Mouse (Mus musculus) cerebellum, postnatal 36 days (tissue): ENCODE results near the gene Tom1l2.

Experiments used
- DNase-seq, 2 experiments: peaks; one replicate each; pipeline ENCODE4 v3.0.0; 2021 to 2022; ENCODE audit warnings: mixed read lengths in 2 of 2

Gene Tom1l2

GRCm38 (mm10) chr11:60228525-60228924 lies 124.2 kb downstream of the Tom1l2 start:
- DNase-seq = no peak

- DNase-seq = no peak
Measured at GRCm38 (mm10) chr11:60225874-60226273, 126.8 kb downstream of the Tom1l2 start.

DNA sequence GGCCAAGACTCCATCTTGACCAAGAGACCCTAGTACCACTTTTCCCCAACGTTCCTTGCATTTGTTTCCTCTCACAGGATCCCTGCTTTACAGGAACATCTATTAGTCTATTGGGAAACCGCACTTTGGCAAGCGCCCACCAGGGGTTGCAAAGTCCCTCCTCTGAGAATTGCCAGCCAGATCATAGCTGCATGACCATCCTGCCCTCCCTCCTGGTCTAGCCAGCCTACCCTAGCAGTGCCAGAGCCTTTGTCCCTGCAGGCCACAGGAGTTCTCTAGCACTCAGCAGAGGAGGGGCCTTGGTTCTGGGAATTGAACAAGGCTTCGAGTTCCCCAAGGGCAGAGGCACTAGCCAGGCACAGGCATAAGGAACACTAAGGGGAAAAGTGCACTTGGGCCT lies 128.0 kb downstream of the Tom1l2 start:
- DNase-seq = no peak

GRCm38 (mm10) chr11:60222469-60223236 lies 130.1 kb downstream of the Tom1l2 start, which contains the start of gene Srebf1:
Gene Srebf1 (minus strand): TSS chr11:60222581.
- peak; percentile 49 to 61 for DNase-seq

DNA sequence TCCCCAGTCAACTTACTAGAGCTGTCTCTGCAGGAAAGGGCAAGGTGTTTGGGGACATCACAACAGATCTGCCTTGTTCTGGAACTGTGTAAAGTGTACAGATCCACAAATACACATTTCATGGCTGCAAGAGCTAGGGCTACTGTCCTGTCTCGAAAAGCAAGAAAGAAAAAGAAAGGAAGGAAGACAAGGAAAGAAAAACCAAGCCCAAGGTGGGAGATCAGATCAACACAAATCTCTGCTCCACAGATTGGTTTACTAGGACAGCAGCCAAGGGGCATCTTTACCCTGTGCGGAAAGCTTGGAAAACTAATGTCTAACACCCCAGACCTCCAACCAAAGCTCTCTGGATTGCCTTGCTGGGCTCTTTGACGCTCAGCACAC lies 130.6 kb downstream of the Tom1l2 start:
- DNase-seq = no peak

- no peak for DNase-seq
Measured at GRCm38 (mm10) chr11:60221425-60221824, 131.3 kb downstream of the Tom1l2 start.

DNA sequence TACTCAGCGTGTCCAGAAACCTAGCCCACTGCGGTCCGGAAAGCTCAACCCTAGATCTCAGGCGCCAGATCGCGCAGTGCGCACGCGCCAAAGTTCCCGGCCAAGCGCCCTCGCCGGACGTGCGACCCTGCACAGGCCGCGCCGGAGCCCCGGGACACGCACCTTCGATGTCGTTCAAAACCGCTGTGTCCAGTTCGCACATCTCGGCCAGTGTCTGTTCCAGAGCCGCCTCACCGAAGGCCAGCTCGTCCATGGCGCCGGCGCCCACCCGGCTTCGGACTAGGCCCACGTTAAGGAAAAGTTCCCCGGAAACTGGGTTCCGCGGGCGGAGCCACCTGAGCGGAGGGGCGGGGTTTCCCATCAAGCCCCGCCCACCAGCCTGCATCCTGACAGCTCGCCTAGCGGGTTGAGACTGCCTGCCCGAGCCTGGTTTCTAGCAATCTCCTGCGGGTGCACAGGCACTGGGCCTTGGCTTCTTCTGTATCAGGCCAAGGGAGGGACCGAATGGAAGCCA lies 132.4 kb downstream of the Tom1l2 start:
- DNase-seq = peak; percentile 75 to 78

- no peak for DNase-seq
Measured at GRCm38 (mm10) chr11:60219609-60220008, 133.1 kb downstream of the Tom1l2 start.

DNA sequence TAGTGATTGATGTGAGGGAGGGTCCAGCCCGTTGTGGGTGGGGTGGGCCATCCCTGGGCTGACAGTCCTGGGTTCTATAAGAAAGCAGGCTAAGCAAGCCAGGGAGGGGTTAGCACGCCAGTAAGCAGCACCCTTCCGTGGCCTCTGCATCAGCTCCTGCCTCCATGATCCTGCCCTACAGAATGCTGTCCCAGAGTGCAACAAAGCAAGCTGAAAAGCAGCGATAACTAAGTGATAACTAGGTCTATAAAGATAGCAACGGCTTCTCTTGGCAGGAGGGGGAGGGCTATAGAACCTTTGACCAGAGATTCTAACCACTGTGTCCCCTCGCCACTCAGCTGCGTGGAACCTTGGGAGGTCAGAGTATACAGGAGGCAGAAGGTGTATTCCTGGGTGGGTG lies 135.2 kb downstream of the Tom1l2 start:
- DNase-seq = no peak

DNA sequence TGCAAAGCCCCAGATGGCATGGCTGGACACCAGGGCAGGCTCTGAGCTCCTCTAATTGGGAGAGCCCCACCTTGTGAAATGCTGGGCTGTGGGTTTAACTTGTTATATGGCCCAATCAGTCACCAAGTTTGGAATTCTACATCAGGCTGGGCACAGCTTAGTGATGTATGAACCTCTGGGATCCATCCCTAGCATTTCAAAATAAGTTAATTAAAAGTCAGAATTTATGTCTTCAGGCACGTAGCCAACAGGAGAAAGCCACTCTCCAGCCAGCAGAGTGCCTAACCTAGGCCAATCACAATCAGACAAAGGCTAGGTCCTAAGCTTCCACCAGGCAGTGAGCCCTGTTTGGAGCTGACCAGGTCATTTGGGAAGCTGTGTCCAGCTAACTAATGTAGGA lies 136.0 kb downstream of the Tom1l2 start:
- DNase-seq = no peak

GRCm38 (mm10) chr11:60213266-60213665 lies 139.4 kb downstream of the Tom1l2 start:
- no peak for DNase-seq

DNA sequence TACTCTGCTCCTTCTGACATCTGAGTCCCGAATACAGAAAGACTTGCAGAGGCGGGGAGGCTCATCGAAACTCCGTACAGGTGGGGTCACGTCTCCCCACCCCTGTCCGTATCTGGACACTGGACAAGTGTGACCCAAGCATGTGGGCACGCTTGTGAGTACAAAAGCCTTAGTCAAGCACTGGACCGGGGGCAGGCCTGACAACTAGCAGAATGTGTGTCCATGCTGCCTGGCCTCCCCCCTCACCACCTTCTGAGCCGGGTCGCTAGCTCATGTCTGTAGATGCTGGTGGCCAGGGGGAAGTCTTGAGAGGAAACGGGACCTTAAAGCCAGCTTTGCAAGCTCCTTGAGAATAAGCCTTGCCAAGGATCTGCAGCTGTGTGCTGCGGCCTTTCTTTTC lies 140.9 kb downstream of the Tom1l2 start:
- no peak for DNase-seq

- DNase-seq = no peak
Measured at GRCm38 (mm10) chr11:60211152-60211551, 141.6 kb downstream of the Tom1l2 start.

DNA sequence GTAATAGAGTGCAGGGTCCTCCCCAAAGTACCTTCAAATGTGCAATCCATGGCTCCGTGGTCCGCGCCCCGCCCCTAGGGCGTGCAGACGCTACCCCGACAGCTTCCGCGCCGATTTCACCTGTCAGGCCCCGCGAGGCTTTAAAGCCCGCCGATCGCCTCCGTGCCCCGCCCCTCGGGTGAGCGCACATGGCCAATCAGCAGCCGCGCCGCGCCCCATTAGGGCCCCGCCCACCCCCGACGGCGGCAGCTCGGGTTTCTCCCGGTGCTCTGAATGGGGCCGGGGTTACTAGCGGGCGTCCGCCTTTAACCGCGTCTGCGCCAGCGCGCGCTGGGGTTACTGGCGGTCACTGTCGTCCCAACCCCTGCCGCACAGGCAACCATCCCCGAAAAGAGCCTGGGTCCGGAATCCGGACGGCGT lies 142.4 kb downstream of the Tom1l2 start:
- peak; percentile 67 to 82 for DNase-seq

GRCm38 (mm10) chr11:60209933-60210249 lies 142.8 kb downstream of the Tom1l2 start:
- DNase-seq = no peak

- peak; percentile 81 to 90 for DNase-seq
Measured at GRCm38 (mm10) chr11:60209217-60209932, 143.3 kb downstream of the Tom1l2 start.

DNA sequence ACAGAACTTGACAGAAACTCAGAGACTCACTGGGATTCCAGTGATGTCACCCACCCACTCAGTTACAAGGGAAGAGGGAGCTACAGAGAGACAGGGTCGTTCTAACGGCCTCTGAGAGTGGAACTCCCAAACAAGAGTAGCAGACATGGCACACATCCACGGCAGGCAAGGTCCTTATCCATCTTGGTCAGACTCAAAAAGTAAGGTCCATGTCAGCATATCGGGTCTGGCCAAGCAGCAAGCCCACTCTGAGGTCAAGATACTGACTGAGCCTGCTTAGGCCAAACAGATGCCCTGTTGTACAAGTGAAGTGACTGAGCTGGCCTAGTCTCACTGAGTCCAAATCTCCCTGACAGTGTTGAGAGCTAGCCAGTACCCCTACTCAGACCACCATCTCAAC lies 144.0 kb downstream of the Tom1l2 start:
- no peak for DNase-seq

GRCm38 (mm10) chr11:60208201-60208600 lies 144.5 kb downstream of the Tom1l2 start:
- DNase-seq = no peak

DNA sequence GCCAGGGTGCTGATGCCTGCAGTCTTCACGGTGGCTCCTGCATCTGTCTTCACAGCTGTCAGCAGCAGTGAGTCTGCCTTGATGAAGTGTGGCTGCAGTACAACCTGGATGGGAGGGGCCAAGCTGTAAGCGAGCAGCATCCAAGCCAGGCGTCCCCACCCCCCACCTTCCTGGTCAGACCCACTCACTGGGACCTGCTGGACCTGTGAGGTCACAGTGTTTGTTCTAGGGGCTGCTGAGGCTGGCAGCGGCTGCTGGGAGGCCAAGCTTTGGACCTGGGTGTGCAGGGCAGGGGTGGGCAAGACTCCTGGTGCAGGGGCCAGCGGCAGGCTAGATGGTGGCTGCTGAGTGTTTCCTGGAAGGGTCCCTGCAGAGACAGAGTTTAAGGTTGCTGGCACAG lies 146.5 kb downstream of the Tom1l2 start:
- no peak for DNase-seq

- no peak for DNase-seq
Measured at GRCm38 (mm10) chr11:60205026-60205425, 147.7 kb downstream of the Tom1l2 start.

DNA sequence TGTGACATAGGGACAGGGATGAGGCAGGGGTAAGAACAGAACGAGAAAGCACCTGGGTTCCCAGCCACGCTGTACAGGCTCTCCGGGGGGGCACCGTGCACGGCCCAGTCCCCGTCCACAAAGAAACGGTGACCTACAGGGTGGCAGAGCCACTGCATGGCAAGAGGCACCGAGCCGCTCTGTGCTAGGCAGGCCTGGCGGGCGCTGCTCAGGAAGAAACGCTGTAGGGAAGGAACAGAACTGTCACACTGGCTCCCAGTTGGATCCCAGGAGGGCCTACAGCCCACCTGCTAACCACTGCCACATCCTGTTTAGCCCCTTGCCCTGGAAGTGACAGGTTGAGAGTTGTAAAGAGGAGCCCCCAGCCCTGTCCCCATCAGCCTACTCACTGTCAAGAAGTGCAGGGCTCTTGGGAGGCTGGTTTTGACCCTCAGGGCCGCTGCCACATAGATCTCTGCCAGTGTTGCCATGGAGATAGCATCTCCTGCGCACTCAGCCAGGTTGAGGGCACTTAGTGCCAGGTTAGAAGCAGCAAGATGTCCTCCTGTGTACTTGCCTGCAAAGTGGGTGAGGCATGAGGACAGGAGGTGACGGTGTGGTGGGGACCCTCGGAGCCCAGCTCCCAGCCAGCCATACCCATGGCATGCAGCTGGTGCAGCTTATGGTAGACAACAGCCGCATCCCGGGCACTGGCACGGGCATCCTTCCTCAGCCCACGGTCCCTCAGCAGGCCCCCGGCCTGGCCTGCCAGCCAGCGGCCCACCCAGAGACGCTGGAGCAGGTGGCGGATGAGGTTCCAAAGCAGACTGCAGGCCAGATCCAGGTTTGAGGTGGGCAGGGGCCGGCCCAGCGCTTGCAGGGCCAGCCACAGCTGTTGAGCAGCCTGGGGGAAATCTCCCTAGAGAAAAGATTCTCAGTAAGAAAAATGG lies 149.7 kb downstream of the Tom1l2 start:
- DNase-seq = peak; percentile 57

DNA sequence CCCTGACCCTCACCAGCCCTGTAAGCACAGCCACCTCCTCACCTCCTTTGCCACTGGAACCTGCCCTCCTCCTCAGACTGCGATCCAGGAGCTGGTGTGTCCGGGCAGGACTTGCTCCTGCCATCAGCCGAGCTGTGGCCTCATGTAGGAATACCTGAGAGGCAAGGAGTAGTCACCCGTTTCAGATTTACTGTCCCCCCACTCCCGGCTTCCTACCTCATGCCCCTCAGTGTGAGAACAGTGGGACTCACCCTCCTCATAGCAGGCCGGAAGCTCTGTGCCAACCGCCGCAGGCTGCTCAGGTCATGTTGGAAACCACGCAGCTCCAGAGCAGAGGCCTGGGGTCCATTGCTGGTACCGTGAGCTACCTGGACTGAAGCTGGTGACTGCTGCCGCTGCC lies 152.3 kb downstream of the Tom1l2 start:
- no peak for DNase-seq

- peak; percentile 95 to 99 for DNase-seq
Measured at GRCm38 (mm10) chr11:60199702-60200184, 153.0 kb downstream of the Tom1l2 start.
